Mouse (Mus musculus): ENCODE measurements around the gene Lgals8.

Lgals8 gene

DNA sequence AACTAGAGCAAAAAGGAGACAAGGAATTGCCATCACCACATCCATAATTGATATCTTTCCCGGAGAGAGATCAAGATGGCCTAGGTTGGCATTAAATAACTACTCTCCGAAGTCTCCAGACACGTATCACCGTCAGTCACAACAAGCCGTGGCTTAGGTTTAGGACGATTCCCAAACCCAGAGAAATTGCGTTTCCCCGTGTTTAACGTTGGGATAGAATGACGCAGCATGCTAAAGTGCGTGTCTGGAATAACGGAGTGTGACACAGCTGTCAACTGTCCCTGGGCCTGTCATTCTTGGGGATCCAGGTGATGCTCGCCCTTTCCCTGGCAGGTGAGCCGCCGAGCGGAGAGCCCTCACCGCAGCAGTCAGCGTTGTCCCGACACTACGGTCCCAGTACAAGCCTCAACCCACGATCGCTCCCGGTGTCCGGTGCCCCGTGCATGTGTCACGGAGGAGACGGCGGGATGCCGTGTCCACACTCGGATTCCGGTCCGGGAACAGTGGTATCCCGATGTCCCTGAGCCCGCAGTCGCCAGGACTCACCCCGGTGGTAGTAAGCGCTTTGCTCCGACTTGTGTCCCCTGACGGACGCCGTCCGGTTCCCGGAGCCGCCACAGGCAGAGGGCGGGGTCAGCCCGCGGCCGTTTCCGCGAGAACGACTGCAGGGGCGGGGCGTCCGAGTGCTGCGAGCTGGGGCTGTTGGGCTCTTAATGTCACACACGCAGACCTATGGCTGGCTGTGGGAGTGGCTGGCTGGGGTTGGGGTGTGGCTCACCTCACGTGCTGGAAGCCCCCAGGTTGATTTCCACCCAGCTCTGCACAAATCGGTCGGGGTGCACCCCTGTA lies 3.6 kb downstream of the Lgals8 start:
- DNase-seq (ENCODE audit: low spot score in 2 of 2) = peak; percentile 83 to 85

GRCm38 (mm10) chr13:12460443-12460842 lies 4.3 kb downstream of the Lgals8 start:
- peak; percentile 54 to 66 for DNase-seq (ENCODE audit: low spot score in 2 of 2)

DNA sequence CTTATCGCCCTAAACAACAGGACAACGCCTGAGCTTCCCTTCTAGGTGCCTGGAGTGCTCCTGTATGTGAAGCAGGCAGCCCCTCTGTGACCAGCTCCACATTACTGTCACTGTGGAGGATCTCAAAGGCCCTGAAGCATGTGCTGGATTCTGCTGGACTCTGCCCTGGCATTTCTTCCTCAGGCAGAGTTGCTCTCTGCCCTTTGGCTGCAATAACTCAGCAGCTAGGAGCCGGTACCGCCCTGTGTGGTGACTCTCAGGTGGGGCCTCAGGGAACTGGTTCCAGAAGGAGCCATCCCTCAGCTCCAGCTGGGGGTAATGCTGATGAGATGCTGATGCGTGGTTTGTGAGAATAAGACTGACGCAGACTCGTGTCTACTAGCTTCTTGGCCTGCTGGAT lies 8.0 kb downstream of the Lgals8 start:
- DNase-seq (ENCODE audit: low spot score in 2 of 2) = no peak

- DNase-seq (ENCODE audit: low spot score in 2 of 2) = no peak
Measured at GRCm38 (mm10) chr13:12454686-12455390, 9.9 kb downstream of the Lgals8 start.

GRCm38 (mm10) chr13:12453150-12453549 lies 11.6 kb downstream of the Lgals8 start:
- no peak for DNase-seq (ENCODE audit: low spot score in 2 of 2)

DNA sequence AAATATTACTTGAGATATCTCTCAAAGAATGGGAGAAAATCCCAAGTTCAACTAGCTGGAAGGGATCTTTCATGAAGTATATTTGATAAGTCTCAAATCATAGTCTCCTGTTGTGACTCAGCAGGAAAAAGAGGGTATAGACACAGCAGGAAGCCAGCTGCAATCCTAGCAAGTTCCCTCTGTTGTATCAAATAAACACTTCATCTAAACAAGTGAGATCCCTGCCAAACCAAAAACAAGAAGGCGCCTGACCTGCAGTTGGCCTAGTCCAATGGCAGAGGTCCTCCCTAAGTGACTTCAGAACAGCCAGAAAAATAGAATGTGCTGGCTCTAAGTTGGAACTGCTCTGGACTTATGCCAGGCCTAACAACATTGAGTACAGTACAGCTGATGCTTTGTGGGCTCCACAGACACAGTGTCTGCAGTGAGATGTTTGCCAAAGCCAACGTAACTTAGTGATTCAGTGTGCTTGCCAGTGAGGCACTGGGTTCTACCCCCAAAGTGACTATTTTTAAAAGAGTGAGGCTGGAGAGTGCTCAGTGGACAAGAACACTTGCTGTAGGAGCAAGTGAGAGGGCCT lies 22.6 kb downstream of the Lgals8 start:
- peak; percentile 16 to 44 for DNase-seq (ENCODE audit: low spot score in 2 of 2)

DNA sequence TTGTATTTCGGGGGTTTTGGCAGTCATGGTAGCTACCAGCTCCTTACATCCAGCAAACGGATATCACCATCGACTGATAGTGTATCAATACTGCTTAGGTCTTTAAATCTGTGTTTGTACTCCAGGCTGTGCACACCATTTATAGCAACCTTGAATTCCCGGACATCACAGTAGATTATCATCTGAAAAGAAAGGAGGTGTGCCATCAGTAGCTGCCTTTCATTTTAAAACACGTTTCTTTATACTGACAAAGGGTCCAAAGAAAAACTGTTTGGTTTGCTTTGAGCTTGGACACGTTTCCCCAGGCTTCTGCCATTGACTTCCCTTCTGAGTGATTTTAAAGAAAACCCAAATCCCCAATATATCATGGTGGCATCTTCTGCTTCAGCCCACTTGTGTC lies 23.9 kb downstream of the Lgals8 start:
- no peak for DNase-seq (ENCODE audit: low spot score in 2 of 2)

DNA sequence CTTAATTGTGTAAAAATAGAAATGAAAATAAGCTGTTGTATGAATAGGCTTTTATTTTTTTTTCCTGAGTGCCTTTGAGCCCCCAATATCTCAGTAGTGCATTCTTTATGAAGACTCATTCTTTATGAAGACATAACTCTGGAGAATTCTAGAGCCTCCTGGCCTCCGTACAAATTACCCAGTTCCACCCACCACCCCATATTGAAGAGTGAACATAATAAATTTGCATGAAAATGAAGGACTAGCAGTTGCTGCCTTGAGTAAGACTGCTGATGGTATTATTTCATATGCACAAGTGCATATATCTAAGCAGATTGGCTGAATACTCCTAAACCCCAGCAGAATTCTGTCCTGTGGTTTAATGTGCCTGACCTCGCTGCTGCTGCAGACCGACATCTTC lies 25.2 kb downstream of the Lgals8 start:
- DNase-seq (ENCODE audit: low spot score in 2 of 2) = no peak

- DNase-seq (ENCODE audit: low spot score in 2 of 2) = no peak
Measured at GRCm38 (mm10) chr13:12433843-12434242, 30.9 kb downstream of the Lgals8 start.

DNA sequence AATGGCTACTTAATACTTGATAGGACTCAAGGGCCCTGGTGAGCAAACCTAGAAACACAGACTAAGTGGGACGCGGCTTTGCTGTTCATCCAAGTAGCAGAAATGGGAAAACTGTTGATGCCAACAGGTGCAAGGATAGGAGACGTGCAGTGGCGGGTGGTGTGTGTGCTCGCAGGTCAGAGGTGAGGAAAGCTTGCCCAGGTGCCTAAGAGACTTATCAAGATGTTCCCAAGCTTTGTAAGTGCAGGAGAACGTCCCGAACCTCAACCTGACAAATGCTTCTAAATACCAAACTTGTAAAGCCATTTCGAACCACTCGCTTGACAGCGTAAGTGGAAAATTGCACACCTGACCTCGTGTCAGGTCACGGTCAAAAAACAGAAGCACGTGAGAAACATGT lies 36.2 kb downstream of the Lgals8 start:
- no peak for DNase-seq (ENCODE audit: low spot score in 2 of 2)

DNA sequence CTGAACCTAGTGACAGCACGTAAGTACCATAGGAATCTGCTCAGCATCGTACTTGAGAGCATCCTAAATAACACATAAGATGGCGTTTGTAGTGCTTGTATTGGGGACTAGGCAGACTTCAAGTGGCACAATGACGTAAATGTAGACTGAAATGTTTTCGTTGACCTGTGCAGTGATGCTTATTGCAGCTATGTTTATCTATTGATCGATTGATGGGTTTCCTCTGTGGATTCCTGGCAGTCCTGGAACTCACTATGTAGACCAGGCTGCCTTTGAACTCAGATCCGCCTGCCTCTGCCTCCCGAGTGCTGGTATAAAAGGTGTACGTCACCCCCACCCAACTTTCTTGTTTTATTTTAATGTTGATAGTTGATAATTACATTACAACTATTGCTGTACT lies 44.1 kb downstream of the Lgals8 start:
- DNase-seq (ENCODE audit: low spot score in 2 of 2) = no peak

DNA sequence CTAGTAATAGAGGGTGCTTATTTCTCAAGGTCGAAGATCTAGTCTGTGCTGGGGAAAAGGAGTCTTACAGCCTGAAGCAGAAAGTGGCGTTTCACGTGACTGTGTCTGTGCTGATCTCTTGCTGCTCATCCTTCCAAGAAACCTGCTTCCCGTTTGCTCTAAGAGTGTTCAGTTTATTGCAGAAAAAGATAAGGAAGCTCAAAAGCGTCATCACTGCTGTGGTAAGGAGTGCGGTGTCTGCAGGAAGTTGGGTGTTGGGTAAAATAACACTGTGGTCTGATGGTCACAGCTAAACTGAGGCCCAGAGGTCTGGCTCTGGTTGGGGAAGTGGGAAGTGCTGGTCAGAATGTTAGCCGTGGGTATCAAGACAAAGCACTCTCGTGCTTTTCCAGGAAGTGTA lies 52.7 kb downstream of the Lgals8 start:
- no peak for DNase-seq (ENCODE audit: low spot score in 2 of 2)

- DNase-seq (ENCODE audit: low spot score in 2 of 2) = no peak
Measured at GRCm38 (mm10) chr13:12408343-12409066, 56.2 kb downstream of the Lgals8 start.

DNA sequence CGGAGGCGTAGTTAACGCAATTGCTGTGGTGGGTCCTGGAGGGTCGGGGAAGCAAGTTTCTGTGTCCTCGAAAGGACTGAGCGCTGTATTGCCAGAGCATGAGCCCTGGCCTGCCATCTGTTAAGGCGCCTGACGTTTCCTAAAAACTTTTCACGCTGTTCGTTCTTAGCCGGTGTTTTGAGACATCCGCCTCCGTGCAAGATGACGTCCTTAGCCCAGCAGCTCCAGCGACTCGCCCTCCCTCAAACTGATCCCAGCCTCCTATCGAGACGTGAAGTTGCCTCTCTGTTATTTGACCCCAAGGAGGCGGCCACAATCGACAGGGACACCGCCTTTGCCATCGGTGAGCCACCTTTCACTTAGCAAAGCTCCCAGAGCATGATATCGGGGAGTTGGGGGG lies 69.2 kb downstream of the Lgals8 start:
- DNase-seq (ENCODE audit: low spot score in 2 of 2) = peak in 1 of 2 experiments; percentile 28

GRCm38 (mm10) chr13:12394609-12395505 lies 69.9 kb downstream of the Lgals8 start, which contains the start of gene Heatr1:
Heatr1 (plus strand) TSS chr13:12395027.
- peak; percentile 90 to 94 for DNase-seq (ENCODE audit: low spot score in 2 of 2)

Data from right cerebral cortex, postnatal 36 days (tissue).